Mouse (Mus musculus): ENCODE results near the gene Frs3. TPM values are rescaled to one million over a fixed set of nuclear protein-coding genes. Genes with fewer than 3 reads are reported as not detected.

The Frs3 gene
- total and polyA plus RNA-seq, 3 experiments: 4.8 to 10.8 (median 5.2) TPM

GRCm38 (mm10) chr17:47694442-47694502 lies 5.4 kb downstream of the Frs3 start, which contains the start of gene Gm21981:
TSS of gene Gm21981 (minus strand) at chr17:47694455.
- H3K79me2 ChIP-seq (replicated peaks; ENCODE audit: control insufficient read depth, insufficient read depth, low read length): no peaks in the 10 kb centered on the region
- peak within 1 kb of the TSS; percentile 81 for H3K4me3 ChIP-seq
- no peaks in the 10 kb centered on the region for H3K27me3 ChIP-seq (ENCODE audit: control insufficient read depth, insufficient read depth, low read length)
- 0 out of 2 replicates have a peak, but pooled peaks cover 1% of the 10 kb centered on the region for H3K4me1 ChIP-seq (ENCODE audit: control insufficient read depth, insufficient read depth, low read length)
- peak within 1 kb of the TSS; percentile 91 for H3K9ac ChIP-seq (ENCODE audit: low read depth, low read length)
- 0% methylated on average over 3 of the region's 3 CpGs for WGBS
- intact Hi-C loops (cut with DNase I): loop anchor here (2.0 to 5.0 kb wide), 3 partner anchors 43 to 327 kb away; partner anchors contain the start of genes Mrps10 and Tfeb
- TF ChIP-seq EP300 (IDR thresholded peaks at IDR 0.05; ENCODE audit: insufficient read depth, low read depth, low read length) (no peak), POLR2A (IDR thresholded peaks at IDR 0.05; ENCODE audit: insufficient read depth, low read depth, low read length) (no peak), CTCF (IDR thresholded peaks at IDR 0.05) (no peak)
- peak within 1 kb of the TSS; percentile 77 for H3K27ac ChIP-seq
- H3K36me3 ChIP-seq (ENCODE audit: control insufficient read depth, insufficient read depth, low read length): no peaks in the 10 kb centered on the region
- no peak for DNase-seq

GRCm38 (mm10) chr17:47694503-47695336 lies 5.9 kb downstream of the Frs3 start, which contains the start of gene Prickle4:
TSS of gene Prickle4 (minus strand) at chr17:47694736.
- peak; percentile 97 to 98 for DNase-seq
- peak within 1 kb of the TSS; percentile 81 for H3K4me3 ChIP-seq
- no peaks in the 10 kb centered on the region for H3K27me3 ChIP-seq (ENCODE audit: control insufficient read depth, insufficient read depth, low read length)
- H3K4me1 ChIP-seq (ENCODE audit: control insufficient read depth, insufficient read depth, low read length): 0 out of 2 replicates have a peak, but pooled peaks cover 1% of the 10 kb centered on the region
- intact Hi-C loops (cut with DNase I): loop anchor here (2.0 to 5.0 kb wide), 3 partner anchors 42 to 327 kb away; partner anchors contain the start of genes Mrps10 and Tfeb
- H3K9ac ChIP-seq (ENCODE audit: low read depth, low read length): peak within 1 kb of the TSS; percentile 91
- no peaks in the 10 kb centered on the region for H3K36me3 ChIP-seq (ENCODE audit: control insufficient read depth, insufficient read depth, low read length)
- H3K79me2 ChIP-seq (replicated peaks; ENCODE audit: control insufficient read depth, insufficient read depth, low read length): no peaks in the 10 kb centered on the region
- TF ChIP-seq POLR2A (IDR thresholded peaks at IDR 0.05; ENCODE audit: insufficient read depth, low read depth, low read length) (peak; percentile 66), EP300 (IDR thresholded peaks at IDR 0.05; ENCODE audit: insufficient read depth, low read depth, low read length) (no peak; the same call in 1 of the 2 replicates), CTCF (IDR thresholded peaks at IDR 0.05) (peak; percentile 74)
- peak within 1 kb of the TSS; percentile 77 for H3K27ac ChIP-seq
- under 1% methylated on average over 74 of the region's 82 CpGs for WGBS

GRCm38 (mm10) chr17:47695337-47695710 lies 6.5 kb downstream of the Frs3 start:
- WGBS: under 1% methylated on average over 23 of the region's 23 CpGs
- Histone ChIP-seq H3K36me3 (ENCODE audit: control insufficient read depth, insufficient read depth, low read length) (no peaks in the 10 kb centered on the region), H3K27ac (peak overlapping the region; percentile 77), H3K79me2 (replicated peaks; ENCODE audit: control insufficient read depth, insufficient read depth, low read length) (no peaks in the 10 kb centered on the region), H3K4me1 (ENCODE audit: control insufficient read depth, insufficient read depth, low read length) (0 out of 2 replicates have a peak, but pooled peaks cover 1% of the 10 kb centered on the region), H3K9ac (ENCODE audit: low read depth, low read length) (peak overlapping the region; percentile 91), H3K27me3 (ENCODE audit: control insufficient read depth, insufficient read depth, low read length) (no peaks in the 10 kb centered on the region), H3K4me3 (peak overlapping the region; percentile 81)
- no peak for DNase-seq
- intact Hi-C loops (cut with DNase I): loop anchor here (2.0 kb wide), 2 partner anchors 41 to 185 kb away; partner anchors contain the start of gene Tfeb
- TF ChIP-seq EP300 (IDR thresholded peaks at IDR 0.05; ENCODE audit: insufficient read depth, low read depth, low read length) (no peak), POLR2A (IDR thresholded peaks at IDR 0.05; ENCODE audit: insufficient read depth, low read depth, low read length) (no peak), CTCF (IDR thresholded peaks at IDR 0.05) (no peak)

GRCm38 (mm10) chr17:47698156-47698555 lies 9.3 kb downstream of the Frs3 start:
- TF ChIP-seq POLR2A (IDR thresholded peaks at IDR 0.05; ENCODE audit: insufficient read depth, low read depth, low read length) (no peak), CTCF (IDR thresholded peaks at IDR 0.05) (no peak), EP300 (IDR thresholded peaks at IDR 0.05; ENCODE audit: insufficient read depth, low read depth, low read length) (no peak)
- Histone ChIP-seq H3K79me2 (replicated peaks; ENCODE audit: control insufficient read depth, insufficient read depth, low read length) (no peaks in the 10 kb centered on the region), H3K9ac (ENCODE audit: low read depth, low read length) (no peak overlapping the region), H3K4me1 (ENCODE audit: control insufficient read depth, insufficient read depth, low read length) (0 out of 2 replicates have a peak, but pooled peaks cover 1% of the 10 kb centered on the region), H3K27ac (no peak overlapping the region), H3K4me3 (no peak overlapping the region), H3K27me3 (ENCODE audit: control insufficient read depth, insufficient read depth, low read length) (no peaks in the 10 kb centered on the region), H3K36me3 (ENCODE audit: control insufficient read depth, insufficient read depth, low read length) (no peaks in the 10 kb centered on the region)
- WGBS: 93% methylated on average over 10 of the region's 10 CpGs
- intact Hi-C loops (cut with DNase I): no loop called here
- no peak for DNase-seq

- Histone ChIP-seq H3K4me3 (no peak overlapping the region), H3K79me2 (replicated peaks; ENCODE audit: control insufficient read depth, insufficient read depth, low read length) (no peaks in the 10 kb centered on the region), H3K27ac (no peak overlapping the region), H3K27me3 (ENCODE audit: control insufficient read depth, insufficient read depth, low read length) (no peaks in the 10 kb centered on the region), H3K36me3 (ENCODE audit: control insufficient read depth, insufficient read depth, low read length) (no peaks in the 10 kb centered on the region), H3K4me1 (ENCODE audit: control insufficient read depth, insufficient read depth, low read length) (no peaks in the 10 kb centered on the region), H3K9ac (ENCODE audit: low read depth, low read length) (no peak overlapping the region)
- 75% methylated on average over 2 of the region's 2 CpGs for WGBS
- TF ChIP-seq EP300 (IDR thresholded peaks at IDR 0.05; ENCODE audit: insufficient read depth, low read depth, low read length): no peak
- no peak for TF ChIP-seq POLR2A (IDR thresholded peaks at IDR 0.05; ENCODE audit: insufficient read depth, low read depth, low read length)
- no peak for TF ChIP-seq CTCF (IDR thresholded peaks at IDR 0.05)
- intact Hi-C loops (cut with DNase I): no loop called here
- no peak for DNase-seq
These were observed 10.2 kb downstream of the Frs3 start for GRCm38 (mm10) chr17:47699055-47699454.

- H3K4me1 ChIP-seq (ENCODE audit: control insufficient read depth, insufficient read depth, low read length): no peaks in the 10 kb centered on the region
- no peaks in the 10 kb centered on the region for H3K79me2 ChIP-seq (replicated peaks; ENCODE audit: control insufficient read depth, insufficient read depth, low read length)
- H3K9ac ChIP-seq (ENCODE audit: low read depth, low read length): no peak overlapping the region
- TF ChIP-seq EP300 (IDR thresholded peaks at IDR 0.05; ENCODE audit: insufficient read depth, low read depth, low read length) (no peak), CTCF (IDR thresholded peaks at IDR 0.05) (no peak), POLR2A (IDR thresholded peaks at IDR 0.05; ENCODE audit: insufficient read depth, low read depth, low read length) (no peak)
- no peak overlapping the region for H3K4me3 ChIP-seq
- 73% methylated on average over 9 of the region's 9 CpGs for WGBS
- no peaks in the 10 kb centered on the region for H3K27me3 ChIP-seq (ENCODE audit: control insufficient read depth, insufficient read depth, low read length)
- no peaks in the 10 kb centered on the region for H3K36me3 ChIP-seq (ENCODE audit: control insufficient read depth, insufficient read depth, low read length)
- no peak overlapping the region for H3K27ac ChIP-seq
- no peak for DNase-seq
- intact Hi-C loops (cut with DNase I): no loop called here
These were observed 13.0 kb downstream of the Frs3 start for GRCm38 (mm10) chr17:47701793-47702192.

All from heart, adult 2 months (tissue).